Mouse (Mus musculus): ENCODE data around the gene Smcp. TPM values are rescaled to one million over a fixed set of nuclear protein-coding genes. Genes with fewer than 3 reads are reported as not detected.

The Smcp gene
- total RNA-seq (2015) (not detected in 2 replicates), total RNA-seq (2017) (not detected in 2 replicates)

DNA sequence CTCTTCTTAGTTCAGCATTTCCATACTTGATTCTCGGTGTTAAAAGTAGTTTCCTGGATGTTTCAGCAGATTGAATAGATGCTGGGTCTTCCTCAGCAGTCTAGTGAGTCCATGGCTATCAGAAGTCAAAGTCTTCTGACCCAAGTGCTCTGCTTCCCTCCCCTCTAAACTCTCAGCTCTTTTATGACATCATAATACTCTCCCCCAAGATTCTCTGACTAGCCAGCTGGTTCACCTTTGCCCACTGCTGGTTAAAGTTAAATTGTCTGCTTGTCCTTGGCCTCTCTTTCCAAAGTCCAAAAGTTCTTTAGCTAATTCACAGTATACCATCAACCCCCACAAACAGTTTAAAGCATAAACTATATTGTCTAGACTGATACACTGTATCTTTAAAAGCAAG lies at the start of gene Smcp:
Gene Smcp (minus strand): TSS at position 140 of the 400 bp plus-strand sequence.
- no peak for ATAC-seq (ENCODE audit: poor library complexity, severe bottlenecking)

- ATAC-seq (ENCODE audit: poor library complexity, severe bottlenecking): no peak
Measured at GRCm38 (mm10) chr3:92638653-92638991, 49.8 kb upstream of the Smcp start.

- ATAC-seq (ENCODE audit: poor library complexity, severe bottlenecking): no peak
Measured at GRCm38 (mm10) chr3:92637745-92638652, 49.2 kb upstream of the Smcp start.

GRCm38 (mm10) chr3:92621560-92621959 lies 32.8 kb upstream of the Smcp start, which contains the start of gene Lce6a:
TSS of gene Lce6a (minus strand) at chr3:92621660.
- no peak for ATAC-seq (ENCODE audit: poor library complexity, severe bottlenecking)

DNA sequence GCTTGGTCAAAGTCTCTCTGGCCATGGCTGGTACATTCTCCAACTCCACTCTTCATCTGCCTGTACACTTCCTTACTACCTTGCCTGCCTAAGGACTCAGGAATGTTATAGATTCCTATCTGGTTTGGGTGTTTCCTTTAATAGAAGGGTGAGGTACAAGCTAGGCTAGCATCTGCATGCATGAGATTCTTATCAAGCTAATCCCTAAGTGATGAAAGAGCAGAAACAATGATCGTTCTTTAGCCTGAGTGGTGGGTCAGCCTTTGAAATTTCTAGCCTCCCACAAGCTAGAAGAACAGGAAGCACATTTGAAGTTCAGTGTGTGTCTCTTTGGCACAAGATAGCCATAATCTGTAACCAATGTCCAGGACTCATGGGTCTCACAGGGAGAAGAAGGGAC lies 21.0 kb upstream of the Smcp start:
- ATAC-seq (ENCODE audit: poor library complexity, severe bottlenecking): no peak

DNA sequence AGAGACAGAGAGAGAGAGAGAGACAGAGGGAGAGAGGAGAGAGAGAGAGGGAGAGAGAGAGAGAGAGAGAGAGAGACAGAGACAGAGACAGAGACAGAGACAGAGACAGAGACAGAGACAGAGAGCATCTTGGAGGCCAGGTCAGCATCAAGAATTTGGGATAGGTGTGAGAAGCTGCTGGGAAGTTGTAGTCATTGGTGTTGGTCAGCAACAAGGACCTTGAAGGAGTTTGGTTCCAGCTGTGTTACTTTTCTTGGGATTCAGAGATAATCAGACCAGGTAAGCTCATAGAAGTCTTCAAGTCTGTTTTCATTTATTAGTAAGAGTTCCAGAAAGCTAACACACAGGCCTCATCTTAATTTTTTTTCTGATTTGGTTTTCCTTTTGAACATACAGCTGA lies 18.6 kb upstream of the Smcp start, which contains the start of gene 2210017I01Rik:
Gene 2210017I01Rik (minus strand): TSS at position 101 of the 400 bp plus-strand sequence.
- ATAC-seq (ENCODE audit: poor library complexity, severe bottlenecking): no peak

- no peak for ATAC-seq (ENCODE audit: poor library complexity, severe bottlenecking)
Measured at GRCm38 (mm10) chr3:92602169-92602568, 13.4 kb upstream of the Smcp start.

DNA sequence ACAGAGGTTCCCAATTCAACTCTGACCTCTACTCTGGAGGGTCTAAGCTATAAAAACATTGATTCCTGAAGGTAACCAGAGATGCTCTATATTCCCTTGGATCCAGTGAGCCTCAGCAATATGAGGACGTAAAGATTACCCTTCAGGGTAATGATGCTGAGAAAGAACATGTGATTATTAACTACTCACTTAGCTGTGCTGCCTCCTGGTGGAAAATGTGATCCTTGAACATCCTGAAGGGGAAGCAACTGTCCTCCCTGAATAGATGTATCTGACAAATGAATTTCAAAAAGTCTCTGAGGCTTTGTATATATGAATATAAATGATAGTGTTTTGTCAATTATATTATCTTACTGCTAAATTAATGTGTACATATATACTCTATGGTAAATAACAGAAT lies 11.7 kb upstream of the Smcp start:
- ATAC-seq (ENCODE audit: poor library complexity, severe bottlenecking): no peak

DNA sequence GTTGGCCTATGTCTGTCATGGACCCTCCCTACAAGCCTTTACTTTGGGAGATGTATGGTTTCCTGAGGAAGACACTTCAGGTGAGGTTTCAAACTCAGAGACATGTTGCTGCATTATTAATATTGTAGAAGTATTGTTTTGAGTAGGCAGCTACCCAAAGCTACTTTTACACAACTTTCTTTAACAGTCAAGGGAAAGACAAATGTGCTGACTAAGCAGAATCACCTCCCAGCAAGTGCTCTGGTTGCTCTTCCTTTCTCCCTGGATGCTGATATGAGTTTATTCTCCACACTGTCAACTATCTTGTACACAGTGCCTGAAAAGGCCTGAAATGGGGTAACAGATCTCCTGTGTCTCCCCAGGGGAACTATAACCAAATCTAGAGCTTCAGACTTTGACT lies 11.2 kb upstream of the Smcp start:
- ATAC-seq (ENCODE audit: poor library complexity, severe bottlenecking): no peak

- ATAC-seq (ENCODE audit: poor library complexity, severe bottlenecking): no peak
Measured at GRCm38 (mm10) chr3:92598429-92598828, 9.6 kb upstream of the Smcp start.

DNA sequence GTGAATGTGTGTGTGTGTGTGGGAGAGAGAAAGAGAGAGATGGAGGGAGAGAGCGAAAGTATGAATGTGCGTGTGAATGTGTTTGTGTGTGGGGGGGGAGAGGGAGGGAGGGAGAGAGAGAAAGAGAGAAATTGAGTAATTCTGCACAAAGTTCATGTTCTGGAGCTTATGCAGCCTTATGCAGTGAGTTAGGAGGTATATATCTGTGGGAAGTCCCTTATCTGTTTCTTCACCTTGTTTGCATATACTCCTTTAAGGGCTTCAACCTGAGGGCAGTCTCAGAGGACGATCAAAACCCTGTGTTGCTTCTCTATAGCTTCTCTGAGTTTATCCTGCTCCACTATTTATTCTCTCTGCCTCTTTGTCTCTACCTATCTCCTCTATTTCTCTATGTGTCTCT lies 1.6 kb downstream of the Smcp start:
- no peak for ATAC-seq (ENCODE audit: poor library complexity, severe bottlenecking)

- ATAC-seq (ENCODE audit: poor library complexity, severe bottlenecking): no peak
Measured at GRCm38 (mm10) chr3:92585055-92585454, 3.7 kb downstream of the Smcp start.

DNA sequence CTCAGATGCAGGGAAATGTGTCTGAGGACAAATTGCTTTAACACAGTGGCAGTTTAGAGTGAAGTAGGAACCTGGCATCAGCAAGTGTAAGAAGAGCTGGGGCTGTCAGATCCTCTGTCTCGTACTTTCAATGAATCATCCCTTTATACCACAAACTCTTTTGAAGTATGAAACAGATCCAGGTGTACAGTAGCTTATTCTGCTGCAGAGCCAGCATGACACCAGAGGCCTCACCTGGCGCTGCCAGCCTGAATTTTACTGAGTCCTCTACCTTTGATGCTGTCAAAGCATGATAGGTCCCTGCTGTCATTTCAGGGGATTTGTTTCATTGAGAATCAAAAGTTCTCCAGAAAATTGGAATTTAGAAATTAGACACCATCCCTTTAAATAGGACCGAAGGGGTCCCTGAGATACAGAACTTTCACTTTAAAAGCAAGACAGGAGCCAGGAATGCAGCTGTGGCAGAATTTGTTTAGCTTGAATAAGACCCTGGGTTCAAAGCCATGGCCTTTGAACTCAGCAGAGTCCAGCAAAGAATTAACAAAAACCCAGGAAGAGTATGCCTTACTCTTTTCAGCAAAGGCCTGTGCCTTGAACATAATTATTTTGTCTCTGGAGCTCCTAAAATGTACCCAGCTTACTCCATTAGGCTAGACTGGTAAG lies 5.5 kb downstream of the Smcp start:
- no peak for ATAC-seq (ENCODE audit: poor library complexity, severe bottlenecking)

DNA sequence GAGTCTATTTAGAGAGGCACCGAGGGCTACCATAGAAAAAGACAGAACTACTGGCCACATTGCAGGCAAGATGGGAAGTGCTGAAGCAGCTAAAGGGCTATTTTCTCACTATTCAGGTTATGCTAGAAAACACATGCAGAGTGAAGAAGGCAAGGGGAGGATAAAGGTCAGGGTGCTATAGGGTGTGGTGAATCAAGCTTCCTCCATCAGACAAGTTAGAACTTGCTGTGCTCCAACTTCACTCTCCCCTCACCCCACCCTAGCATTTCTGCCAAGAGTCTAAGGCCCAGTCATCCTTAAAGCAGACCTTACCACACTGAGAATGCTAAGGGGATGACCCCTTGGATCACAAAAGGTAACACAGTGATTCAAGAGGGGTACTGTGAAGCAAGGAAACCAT lies 9.3 kb downstream of the Smcp start:
- ATAC-seq (ENCODE audit: poor library complexity, severe bottlenecking): no peak

GRCm38 (mm10) chr3:92578652-92579413 lies 10.0 kb downstream of the Smcp start:
- no peak for ATAC-seq (ENCODE audit: poor library complexity, severe bottlenecking)

DNA sequence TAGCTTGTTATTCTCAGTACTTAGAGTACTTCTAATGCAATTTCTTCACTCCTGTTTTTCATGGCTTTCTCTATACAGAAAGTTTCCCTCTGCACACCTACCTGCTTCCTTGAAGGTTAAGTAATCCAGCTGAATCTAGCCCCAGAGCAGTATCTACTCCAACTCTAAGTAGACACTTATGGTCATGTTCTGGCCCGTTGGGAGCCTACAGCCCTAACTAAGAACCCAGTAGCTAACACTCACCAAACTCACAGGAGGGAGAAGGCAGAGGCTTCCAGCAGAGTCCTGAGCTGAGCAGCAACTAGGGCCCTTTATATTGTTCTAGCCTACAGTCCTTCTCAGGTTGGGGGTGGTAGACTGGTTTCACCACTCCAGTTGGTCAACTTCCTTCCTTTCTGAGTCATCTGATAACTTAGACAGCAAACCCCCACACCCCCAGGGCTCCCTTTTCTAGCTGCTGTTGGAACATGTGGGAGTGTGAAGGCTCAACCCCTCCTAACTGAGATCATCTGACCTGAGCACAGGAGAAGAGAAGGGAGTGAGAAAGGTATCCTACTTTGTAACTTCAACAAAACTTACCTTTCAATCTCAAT lies 15.3 kb downstream of the Smcp start, which contains the start of gene Ivl:
Gene Ivl (minus strand): TSS at position 287 of the 593 bp plus-strand sequence.
- ATAC-seq (ENCODE audit: poor library complexity, severe bottlenecking): no peak; the same call in 1 of the 2 replicates

GRCm38 (mm10) chr3:92572514-92573155 lies 16.2 kb downstream of the Smcp start:
- ATAC-seq (ENCODE audit: poor library complexity, severe bottlenecking): no peak

DNA sequence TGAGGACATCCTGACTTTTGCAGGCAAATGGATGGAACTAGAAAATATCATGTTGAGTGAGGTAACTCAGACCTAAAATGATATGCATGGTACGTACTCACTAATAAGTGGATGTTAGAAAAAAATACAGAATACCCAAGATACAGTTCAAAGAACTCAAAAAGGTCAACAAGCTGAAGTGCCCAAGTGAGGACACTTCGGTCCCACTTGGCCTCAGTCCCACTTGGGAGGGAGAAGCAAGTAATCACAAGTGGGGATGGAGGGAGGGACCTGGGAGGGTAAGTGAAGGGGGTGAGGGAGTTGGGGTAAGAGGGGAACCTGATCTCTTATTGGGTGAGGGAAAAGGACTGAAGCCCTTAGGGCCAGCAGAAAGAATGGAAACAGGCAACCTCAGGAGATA lies 20.0 kb downstream of the Smcp start:
- no peak for ATAC-seq (ENCODE audit: poor library complexity, severe bottlenecking)

- ATAC-seq (ENCODE audit: poor library complexity, severe bottlenecking): no peak
Measured at GRCm38 (mm10) chr3:92565418-92565817, 23.4 kb downstream of the Smcp start.

GRCm38 (mm10) chr3:92534411-92534810 lies 54.4 kb downstream of the Smcp start, which contains the start of gene 2310046K23Rik:
TSS of gene 2310046K23Rik (minus strand) at chr3:92534511.
- no peak for ATAC-seq (ENCODE audit: poor library complexity, severe bottlenecking)

Data from megakaryocyte, adult 5-6 weeks (primary cell).